ENCODE assay signal across 8 mouse cellular contexts in the genomic region with DNA sequence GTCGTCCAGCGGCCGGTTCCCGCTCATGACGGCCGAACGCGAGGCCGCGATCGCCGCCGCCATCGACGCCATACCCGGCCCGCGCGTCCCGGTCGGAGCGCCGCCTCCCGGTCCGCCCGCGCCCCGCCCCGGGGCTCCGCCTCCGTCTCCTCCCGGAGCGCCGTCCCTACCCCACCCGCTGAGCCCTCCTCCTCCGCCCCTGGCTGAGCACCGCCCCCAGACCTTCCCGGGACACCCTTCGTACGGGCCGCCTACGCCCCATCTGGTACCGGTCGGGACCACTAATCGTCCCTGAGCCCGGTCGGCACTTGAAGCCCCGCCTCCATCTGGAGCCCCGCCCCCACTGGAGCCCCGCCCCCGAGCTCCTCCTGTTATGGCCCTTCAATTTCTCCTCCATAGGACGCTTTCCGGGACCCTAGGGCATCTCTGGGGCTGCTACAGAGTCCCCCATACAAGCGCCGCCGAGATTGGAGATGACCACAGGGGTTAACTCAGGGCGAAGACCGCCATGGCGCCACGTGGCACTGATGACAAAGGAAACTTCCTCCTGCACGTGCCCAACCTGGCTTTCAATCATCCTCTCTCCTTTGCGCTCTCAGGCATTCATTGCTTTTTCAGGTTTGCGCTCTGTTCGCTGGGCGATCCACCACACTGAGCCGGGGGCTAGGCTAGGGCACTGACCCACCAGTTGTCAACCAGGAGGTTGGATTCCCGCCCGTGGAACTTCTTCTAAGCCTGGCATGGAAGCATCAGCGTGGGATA. TPM values are rescaled to one million over a fixed set of nuclear protein-coding genes. Genes with fewer than 3 reads are reported as not detected.
DNase-seq lines count a peak whose midpoint lies in the region; ATAC-seq and TF ChIP-seq lines count a peak whose summit lies in the region.

A gene (minus strand): TSS at position 258 of the 762 bp plus-strand sequence.

- peak; percentile 90 for ATAC-seq in forebrain, embryonic 12.5 days (ENCODE audit: low FRiP score)
- ATAC-seq in heart, embryonic 16.5 days (replicated peaks; ENCODE audit: extremely low read depth, insufficient read depth, low FRiP score), result peak; percentile 90
- peak; percentile 78 for ATAC-seq in liver, embryonic 14.5 days (ENCODE audit: insufficient read depth)
- ATAC-seq in stomach, embryonic 15.5 days (ENCODE audit: insufficient read depth, low FRiP score, low read depth), result peak; percentile 92

- H3K9ac ChIP-seq in ES-Bruce4 (ENCODE audit: low read depth, poor library complexity, severe bottlenecking), result peak within 1 kb of the TSS; percentile 80
- peak within 1 kb of the TSS; percentile 92 for H3K9ac ChIP-seq in forebrain, embryonic 12.5 days
- peak within 1 kb of the TSS; percentile 100 for H3K9ac ChIP-seq in heart, embryonic 16.5 days (ENCODE audit: low read length)
- H3K9ac ChIP-seq in liver, embryonic 14.5 days (replicated peaks), result peak within 1 kb of the TSS; percentile 79
- peak within 1 kb of the TSS; percentile 98 for H3K9ac ChIP-seq in stomach, embryonic 15.5 days

- 1% methylated on average over 63 of the region's 69 CpGs for WGBS in forebrain, embryonic 12.5 days
- 2% methylated on average over 67 of the region's 69 CpGs for WGBS in heart, embryonic 16.5 days
- 2% methylated on average over 69 of the region's 69 CpGs for WGBS in liver, embryonic 14.5 days (ENCODE audit: insufficient replicate concordance)
- 2% methylated on average over 68 of the region's 69 CpGs for WGBS in stomach, embryonic 15.5 days

- peak; percentile 30 for TF ChIP-seq POLR2A in ES-Bruce4 (IDR thresholded peaks at IDR 0.05; ENCODE audit: insufficient read depth, low read length)

- peak within 1 kb of the TSS; percentile 75 for H3K4me2 ChIP-seq in forebrain, embryonic 12.5 days
- H3K4me2 ChIP-seq in heart, embryonic 16.5 days (ENCODE audit: low read depth, low read length), result peak within 1 kb of the TSS; percentile 66
- peak within 1 kb of the TSS; percentile 88 for H3K4me2 ChIP-seq in liver, embryonic 14.5 days (ENCODE audit: low read depth)
- peak within 1 kb of the TSS; percentile 76 for H3K4me2 ChIP-seq in stomach, embryonic 15.5 days

- no peaks in the 10 kb centered on the region for H3K9me3 ChIP-seq in ES-Bruce4 (replicated peaks; ENCODE audit: control insufficient read depth, insufficient read depth, low read length, poor library complexity, severe bottlenecking)
- H3K9me3 ChIP-seq in forebrain, embryonic 12.5 days, result no peaks in the 10 kb centered on the region
- no peaks in the 10 kb centered on the region for H3K9me3 ChIP-seq in heart, embryonic 16.5 days (replicated peaks; ENCODE audit: control insufficient read depth, low read length)
- H3K9me3 ChIP-seq in liver, embryonic 14.5 days (ENCODE audit: control insufficient read depth, low read length), result no peaks in the 10 kb centered on the region
- H3K9me3 ChIP-seq in stomach, embryonic 15.5 days, result no peaks in the 10 kb centered on the region

- no peak for TF ChIP-seq CTCF in ES-Bruce4 (IDR thresholded peaks at IDR 0.05; ENCODE audit: low read depth, low read length)
- TF ChIP-seq CTCF in liver, embryonic 14.5 days (IDR thresholded peaks at IDR 0.05; ENCODE audit: low read depth), result no peak; the same call in 1 of the 2 replicates

- H3K4me3 ChIP-seq in ES-Bruce4 (ENCODE audit: low read depth, low read length), result peak within 1 kb of the TSS; percentile 72
- H3K4me3 ChIP-seq in forebrain, embryonic 12.5 days (replicated peaks), result peak within 1 kb of the TSS; percentile 86
- H3K4me3 ChIP-seq in heart, embryonic 16.5 days (ENCODE audit: low read length), result peak within 1 kb of the TSS; percentile 96
- peak within 1 kb of the TSS; percentile 72 to 78 for H3K4me3 ChIP-seq in liver, embryonic 14.5 days (ENCODE audit: insufficient read depth in 1 of 2, low read depth in 2 of 2, low read length in 2 of 2)
- peak within 1 kb of the TSS; percentile 87 for H3K4me3 ChIP-seq in stomach, embryonic 15.5 days (replicated peaks)

- no peaks in the 10 kb centered on the region for H3K36me3 ChIP-seq in ES-Bruce4 (ENCODE audit: control insufficient read depth, insufficient read depth, low read length, poor library complexity, severe bottlenecking)
- no peaks in the 10 kb centered on the region for H3K36me3 ChIP-seq in forebrain, embryonic 12.5 days (replicated peaks)
- no peaks in the 10 kb centered on the region for H3K36me3 ChIP-seq in heart, embryonic 16.5 days (ENCODE audit: control insufficient read depth, insufficient read depth)
- no peaks in the 10 kb centered on the region for H3K36me3 ChIP-seq in liver, embryonic 14.5 days (replicated peaks; ENCODE audit: control insufficient read depth, insufficient read depth, low read depth)
- H3K36me3 ChIP-seq in stomach, embryonic 15.5 days, result no peaks in the 10 kb centered on the region

- no peaks in the 10 kb centered on the region for H3K4me1 ChIP-seq in ES-Bruce4 (ENCODE audit: control insufficient read depth, insufficient read depth, low read length)
- H3K4me1 ChIP-seq in forebrain, embryonic 12.5 days, result peaks cover 42% of the 10 kb centered on the region
- peaks cover 41% of the 10 kb centered on the region for H3K4me1 ChIP-seq in heart, embryonic 16.5 days (ENCODE audit: control insufficient read depth, insufficient read depth, low read length)
- peaks cover 19 to 35% of the 10 kb centered on the region in 2 experiments for H3K4me1 ChIP-seq in liver, embryonic 14.5 days (replicated peaks; ENCODE audit: control insufficient read depth in 2 of 2, insufficient read depth in 2 of 2, low read length in 1 of 2)
- H3K4me1 ChIP-seq in stomach, embryonic 15.5 days, result peaks cover 35% of the 10 kb centered on the region

- no peak for TF ChIP-seq EP300 in ES-Bruce4 (IDR thresholded peaks at IDR 0.05; ENCODE audit: insufficient read depth, low read depth, low read length)
- TF ChIP-seq EP300 in liver, embryonic 14.5 days (IDR thresholded peaks at IDR 0.05; ENCODE audit: low read depth), result no peak

- DNase-seq in c-Kit-positive CD71-positive TER-119-positive erythroid progenitor cells, embryonic 14.5 days (ENCODE audit: low spot score), result peak; percentile 77
- DNase-seq in kidney, postnatal 36 days, result peak; percentile 92 to 94
- peak; percentile 33 to 73 (median 68) for DNase-seq in liver, embryonic 14.5 days (ENCODE audit: low read depth in 3 of 3, low spot score in 3 of 3)
- DNase-seq in neural tube, embryonic 10.5 days (ENCODE audit: extremely low spot score, low spot score), result peak; percentile 96

- H3K27ac ChIP-seq in ES-Bruce4 (ENCODE audit: insufficient read depth, low read length), result no peak within 1 kb of the TSS
- peak within 1 kb of the TSS; percentile 80 for H3K27ac ChIP-seq in forebrain, embryonic 12.5 days
- H3K27ac ChIP-seq in heart, embryonic 16.5 days (ENCODE audit: low read length), result peak within 1 kb of the TSS; percentile 95
- peak within 1 kb of the TSS; percentile 27 for H3K27ac ChIP-seq in liver, embryonic 14.5 days
- H3K27ac ChIP-seq in stomach, embryonic 15.5 days, result peak within 1 kb of the TSS; percentile 92

- no peaks in the 10 kb centered on the region for H3K27me3 ChIP-seq in ES-Bruce4 (ENCODE audit: control insufficient read depth, insufficient read depth, low read length, poor library complexity, severe bottlenecking)
- H3K27me3 ChIP-seq in forebrain, embryonic 12.5 days, result no peaks in the 10 kb centered on the region
- H3K27me3 ChIP-seq in heart, embryonic 16.5 days (ENCODE audit: control insufficient read depth, insufficient read depth, low read length), result no peaks in the 10 kb centered on the region
- H3K27me3 ChIP-seq in liver, embryonic 14.5 days (ENCODE audit: control insufficient read depth, insufficient read depth, low read length), result no peaks in the 10 kb centered on the region
- H3K27me3 ChIP-seq in stomach, embryonic 15.5 days (replicated peaks), result no peaks in the 10 kb centered on the region

RNA-seq across cellular contexts. Expression of the gene that starts here (rescaled TPM):
- 25.9 and 31.4 TPM in 2 replicates for polyA plus RNA-seq in ES-Bruce4 (2011; ENCODE audit: insufficient read depth, insufficient read length, low read depth, missing spikeins)
- polyA plus RNA-seq in forebrain, embryonic 12.5 days (2016; fragmentation: Nextera tagmentation; extraction: Ambion mirVana), result 22.8 and 23.1 TPM in 2 replicates
- polyA plus RNA-seq in heart, embryonic 16.5 days (2015; fragmentation: Nextera tagmentation; extraction: Ambion mirVana), result 39.3 and 47.7 TPM in 2 replicates
- polyA plus RNA-seq in liver, embryonic 14.5 days (2012; rRNA removed), result 8.2 and 8.7 TPM in 2 replicates
- 5.5 and 7.7 TPM in 2 replicates for polyA plus RNA-seq in liver, embryonic 14.5 days (2014; fragmentation: Nextera tagmentation; extraction: Ambion mirVana)
- 25.1 and 26.5 TPM in 2 replicates for polyA plus RNA-seq in stomach, embryonic 15.5 days (2015; fragmentation: Nextera tagmentation; extraction: Ambion mirVana)
